Mouse (Mus musculus) liver, postnatal 0 days (tissue): ENCODE measurements around the gene Gdap1l1.

Experiments used
- CTCF ChIP-seq: sonication (generic); IDR thresholded peaks from 2 replicates; pipeline ENCODE4 v1.5.1; 2016; ENCODE audit warnings: antibody characterized with exemption, low read depth
- EP300 ChIP-seq: IDR thresholded peaks from 2 replicates; pipeline ENCODE4 v1.6.1; 2016; ENCODE audit warnings: antibody characterized with exemption, low read depth, mild to moderate bottlenecking

DNA sequence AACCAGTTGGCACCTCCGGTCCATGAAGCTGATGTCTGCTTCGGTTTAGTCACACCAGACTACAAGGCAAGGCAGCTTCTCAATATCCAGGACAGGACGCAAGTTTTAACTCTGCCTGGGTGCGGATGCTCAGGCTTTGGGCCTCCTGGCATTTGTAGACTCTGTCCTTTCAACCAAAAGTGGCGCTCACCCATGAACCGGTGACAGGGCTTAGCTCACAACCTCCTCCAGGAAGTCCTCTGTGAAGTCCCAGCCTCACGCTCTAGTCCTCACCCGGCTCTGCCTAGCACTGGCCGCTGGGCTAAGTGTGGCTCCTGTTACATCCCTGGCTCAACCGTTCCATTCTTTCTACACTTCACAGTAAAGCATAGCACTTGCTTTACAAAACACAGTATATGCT, 45.0 kb upstream of the Gdap1l1 start:
- TF ChIP-seq CTCF (no peak), EP300 (no peak)
